Mouse (Mus musculus) liver, embryonic 14.5 days (tissue): ENCODE data around the gene Plekhm1. TPM values are rescaled to one million over a fixed set of nuclear protein-coding genes. Genes with fewer than 3 reads are reported as not detected.

Experiments used
- ATAC-seq: fragments of 200-750 bp; cut with Nextera tagmentation; 2 replicates; pipeline ENCODE4 v1.8.0; 2017; ENCODE audit warnings: moderate number of reproducible peaks, mild to moderate bottlenecking, moderate library complexity; ENCODE audit not compliant: insufficient read depth
- DNase-seq, 3 experiments: peaks; one replicate each; pipeline ENCODE4 v3.0.0-alpha.2; 2012 to 2013; ENCODE audit warnings: low read depth in 3 of 3, low spot score in 3 of 3
- H3K27ac ChIP-seq: fragments of 300-500 bp; sonication (generic); 2 replicates; pipeline ENCODE4 v1.5.1; 2014; ENCODE audit warnings: moderate library complexity, mild to moderate bottlenecking, control low read depth, inconsistent platforms
- H3K27me3 ChIP-seq: fragments of 300-500 bp; sonication (generic); 2 replicates; pipeline ENCODE4 v1.6.1; 2014; ENCODE audit warnings: mild to moderate bottlenecking, low read length, moderate library complexity; ENCODE audit not compliant: control insufficient read depth, insufficient read depth
- H3K36me3 ChIP-seq: fragments of 300-500 bp; sonication (generic); replicated peaks from 2 replicates; pipeline ENCODE4 v1.6.1; 2014; ENCODE audit warnings: low read depth; ENCODE audit not compliant: control insufficient read depth, insufficient read depth
- H3K4me1 ChIP-seq, 2 experiments: fragments of 200-500 bp in 1 of 2; fragments of 300-500 bp in 1 of 2; sonication (generic) in 1 of 2; replicated peaks; 2 replicates each; pipeline ENCODE4 v1.6.1; 2012 to 2014; ENCODE audit warnings: antibody characterized with exemption in 1 of 2, inconsistent platforms in 1 of 2, low read length in 1 of 2; ENCODE audit not compliant: control insufficient read depth in 2 of 2, insufficient read depth in 2 of 2
- H3K4me2 ChIP-seq: fragments of 300-500 bp; sonication (generic); 2 replicates; pipeline ENCODE4 v1.6.1; 2014; ENCODE audit warnings: low read depth, mild to moderate bottlenecking, control low read depth, moderate library complexity
- H3K4me3 ChIP-seq, 2 experiments: fragments of 200-500 bp in 1 of 2; fragments of 300-500 bp in 1 of 2; sonication (generic) in 1 of 2; 2 replicates each; pipeline ENCODE4 v1.5.1; 2012 to 2014; ENCODE audit warnings: low read depth in 2 of 2, low read length in 2 of 2, mild to moderate bottlenecking in 2 of 2, control low read depth in 1 of 2, inconsistent platforms in 1 of 2, moderate library complexity in 1 of 2; ENCODE audit not compliant: insufficient read depth in 1 of 2
- H3K9ac ChIP-seq: fragments of 300-500 bp; sonication (generic); replicated peaks from 2 replicates; pipeline ENCODE4 v1.6.1; 2014; ENCODE audit warnings: mild to moderate bottlenecking, control low read depth, moderate library complexity
- H3K9me3 ChIP-seq: fragments of 300-500 bp; sonication (generic); 2 replicates; pipeline ENCODE4 v1.6.1; 2016; ENCODE audit warnings: low read length, mixed read lengths; ENCODE audit not compliant: control insufficient read depth
- CTCF ChIP-seq: IDR thresholded peaks from 2 replicates; pipeline ENCODE4 v1.5.1; 2016; ENCODE audit warnings: antibody characterized with exemption, low read depth, control low read depth
- EP300 ChIP-seq: IDR thresholded peaks from 2 replicates; pipeline ENCODE4 v1.6.1; 2016; ENCODE audit warnings: antibody characterized with exemption, low read depth
- WGBS: fragments of 180-500 bp; shearing (Covaris S2); extraction: QIAGEN DNeasy Blood & Tissue Kit; methylation state at CpG from one replicate; pipeline ENCODE4 v1.1.7; 2014; ENCODE audit not compliant: insufficient replicate concordance; 5-methylcytosine and 5-hydroxymethylcytosine counted together
- polyA plus RNA-seq, 2 experiments: library from polyadenylated mRNA; depleted of rRNA in 1 of 2; stranded (reverse) in 1 of 2; unstranded in 1 of 2; fragments of >200 nt; fragmentation: Nextera tagmentation in 1 of 2; extraction: Ambion mirVana in 1 of 2; gene quantifications; 2 replicates each; pipeline versions ENCODE4 v1.2.1 to v1.2.3; 2012 to 2014

The Plekhm1 gene
- polyA plus RNA-seq, 2 experiments, result 3.3 to 3.7 TPM

- TF ChIP-seq EP300 (no peak), CTCF (no peak)
- Histone ChIP-seq H3K27me3 (peaks cover 53% of the 10 kb centered on the region), H3K27ac (no peak overlapping the region), H3K9ac (0 out of 2 replicates have a peak overlapping the region, but pooled peaks have one; percentile 27), H3K4me2 (peak overlapping the region; percentile 65), H3K4me1 (peaks cover 0 to 4% of the 10 kb centered on the region in 2 experiments; a peak in 1 of 4 replicates), H3K9me3 (no peaks in the 10 kb centered on the region), H3K4me3 (peak overlapping the region; percentile 40 to 49), H3K36me3 (no peaks in the 10 kb centered on the region)
- WGBS, result 5% methylated on average over 48 of the region's 48 CpGs
- DNase-seq (no peak), ATAC-seq (no peak)
These were observed 51.8 kb downstream of the Plekhm1 start for GRCm38 (mm10) chr11:103360661-103361081.

GRCm38 (mm10) chr11:103359841-103360641, 52.4 kb downstream of the Plekhm1 start:
- H3K27me3 ChIP-seq, result peaks cover 53% of the 10 kb centered on the region
- H3K9me3 ChIP-seq, result no peaks in the 10 kb centered on the region
- peak; percentile 43 to 53 (median 44) for DNase-seq
- peak overlapping the region; percentile 65 for H3K4me2 ChIP-seq
- H3K27ac ChIP-seq, result no peak overlapping the region
- H3K4me1 ChIP-seq, result peaks cover 0 to 4% of the 10 kb centered on the region in 2 experiments; a peak in 1 of 4 replicates
- H3K9ac ChIP-seq, result 0 out of 2 replicates have a peak overlapping the region, but pooled peaks have one; percentile 27
- H3K4me3 ChIP-seq, result peak overlapping the region; percentile 40 to 49
- WGBS, result 4% methylated on average over 60 of the region's 60 CpGs
- TF ChIP-seq CTCF (peak; percentile 66), EP300 (no peak)
- peak; percentile 62 for ATAC-seq
- no peaks in the 10 kb centered on the region for H3K36me3 ChIP-seq

GRCm38 (mm10) chr11:103359122-103359521, 53.4 kb downstream of the Plekhm1 start:
- Histone ChIP-seq H3K4me2 (peak overlapping the region; percentile 11; the same call in 1 of the 2 replicates), H3K36me3 (no peaks in the 10 kb centered on the region), H3K4me3 (peak overlapping the region in 1 of 2 experiments; percentile 21; a peak in 1 of 4 replicates), H3K9me3 (no peaks in the 10 kb centered on the region), H3K27ac (no peak overlapping the region), H3K4me1 (peaks cover 0 to 4% of the 10 kb centered on the region in 2 experiments; a peak in 1 of 4 replicates), H3K9ac (no peak overlapping the region), H3K27me3 (peaks cover 49% of the 10 kb centered on the region)
- TF ChIP-seq EP300 (no peak), CTCF (peak; percentile 90)
- ATAC-seq (no peak), DNase-seq (peak; percentile 34 to 47 (median 43))
- under 1% methylated on average over 22 of the region's 22 CpGs for WGBS

GRCm38 (mm10) chr11:103358316-103358715, 54.2 kb downstream of the Plekhm1 start:
- Histone ChIP-seq H3K36me3 (no peaks in the 10 kb centered on the region), H3K4me2 (no peak overlapping the region), H3K27ac (no peak overlapping the region), H3K9ac (no peak overlapping the region), H3K4me3 (no peak overlapping the region), H3K27me3 (peaks cover 41% of the 10 kb centered on the region), H3K4me1 (peaks cover 0 to 4% of the 10 kb centered on the region in 2 experiments; a peak in 1 of 4 replicates), H3K9me3 (no peaks in the 10 kb centered on the region)
- 64% methylated on average over 4 of the region's 4 CpGs for WGBS
- TF ChIP-seq EP300, result no peak
- no peak for TF ChIP-seq CTCF
- ATAC-seq, result no peak
- no peak for DNase-seq

- Histone ChIP-seq H3K9ac (no peak overlapping the region), H3K4me1 (peaks cover 0 to 4% of the 10 kb centered on the region in 2 experiments; a peak in 1 of 4 replicates), H3K27me3 (peaks cover 35% of the 10 kb centered on the region), H3K4me2 (no peak overlapping the region), H3K9me3 (no peaks in the 10 kb centered on the region), H3K36me3 (no peaks in the 10 kb centered on the region), H3K27ac (no peak overlapping the region), H3K4me3 (no peak overlapping the region)
- ATAC-seq, result no peak
- DNase-seq, result no peak
- WGBS, result 75% methylated on average over 10 of the region's 10 CpGs
- TF ChIP-seq EP300, result no peak
These were observed 54.8 kb downstream of the Plekhm1 start for GRCm38 (mm10) chr11:103357710-103358109.
